1 mouse cellular context compared by ENCODE assay signal in genomic region chr4:129385685-129386084, GRCm38 (mm10).
TF ChIP-seq lines count a peak whose summit lies in the region.

No protein-coding gene starts in this region.

TF ChIP-seq in MEL, 35 proteins besides CTCF, POLR2A, EP300 and RAD21 (continued from another document):
- TF ChIP-seq SMC3 (IDR thresholded peaks at IDR 0.05; ENCODE audit: low read depth, low read length) = no peak
- no peak for TF ChIP-seq MAZ (IDR thresholded peaks at IDR 0.05; ENCODE audit: low read depth, low read length)
- no peak for TF ChIP-seq CHD2 (IDR thresholded peaks at IDR 0.05; ENCODE audit: low read length)
- peak; percentile 17 for TF ChIP-seq SIN3A (IDR thresholded peaks at IDR 0.05; ENCODE audit: low read length)
- no peak for TF ChIP-seq UBTF (IDR thresholded peaks at IDR 0.05; ENCODE audit: borderline replicate concordance, insufficient read depth, low read depth, low read length)
- TF ChIP-seq BHLHE40 (IDR thresholded peaks at IDR 0.05; ENCODE audit: borderline replicate concordance, low read depth, low read length) = no peak
- peak; percentile 14; the same call in 1 of the 2 replicates for TF ChIP-seq USF1 (IDR thresholded peaks at IDR 0.05; ENCODE audit: low read depth, low read length)
- TF ChIP-seq MAX (IDR thresholded peaks at IDR 0.05; ENCODE audit: low read length) = no peak
- no peak for TF ChIP-seq POLR2AphosphoS5 (IDR thresholded peaks at IDR 0.05; ENCODE audit: borderline replicate concordance, low read depth, low read length)
- no peak for TF ChIP-seq USF2 (IDR thresholded peaks at IDR 0.05; ENCODE audit: borderline replicate concordance in 1 of 2, insufficient read depth in 1 of 2, low read depth in 1 of 2, low read length in 2 of 2)
